Mouse (Mus musculus) heart, adult 18-20 months (tissue): ENCODE measurements around the gene Rap1a. TPM values are rescaled to one million over a fixed set of nuclear protein-coding genes. Genes with fewer than 3 reads are reported as not detected.

Experiments
- DNase-seq, 2 experiments: peaks; one replicate each; pipeline ENCODE4 v3.0.0; 2021 to 2022; ENCODE audit warnings: mixed read lengths in 1 of 2
- total RNA-seq, 2 experiments: library from RNA; stranded (reverse); gene quantifications; 2 replicates each; pipeline ENCODE4 v1.2.3; 2021

Gene Rap1a
- total RNA-seq, 2 experiments from 2014 or later, result 106 to 109 TPM

GRCm38 (mm10) chr3:105693327-105694080 is 107.6 kb downstream of the Rap1a start:
- DNase-seq, result no peak

GRCm38 (mm10) chr3:105688536-105688935 is 112.6 kb downstream of the Rap1a start:
- no peak for DNase-seq

DNA sequence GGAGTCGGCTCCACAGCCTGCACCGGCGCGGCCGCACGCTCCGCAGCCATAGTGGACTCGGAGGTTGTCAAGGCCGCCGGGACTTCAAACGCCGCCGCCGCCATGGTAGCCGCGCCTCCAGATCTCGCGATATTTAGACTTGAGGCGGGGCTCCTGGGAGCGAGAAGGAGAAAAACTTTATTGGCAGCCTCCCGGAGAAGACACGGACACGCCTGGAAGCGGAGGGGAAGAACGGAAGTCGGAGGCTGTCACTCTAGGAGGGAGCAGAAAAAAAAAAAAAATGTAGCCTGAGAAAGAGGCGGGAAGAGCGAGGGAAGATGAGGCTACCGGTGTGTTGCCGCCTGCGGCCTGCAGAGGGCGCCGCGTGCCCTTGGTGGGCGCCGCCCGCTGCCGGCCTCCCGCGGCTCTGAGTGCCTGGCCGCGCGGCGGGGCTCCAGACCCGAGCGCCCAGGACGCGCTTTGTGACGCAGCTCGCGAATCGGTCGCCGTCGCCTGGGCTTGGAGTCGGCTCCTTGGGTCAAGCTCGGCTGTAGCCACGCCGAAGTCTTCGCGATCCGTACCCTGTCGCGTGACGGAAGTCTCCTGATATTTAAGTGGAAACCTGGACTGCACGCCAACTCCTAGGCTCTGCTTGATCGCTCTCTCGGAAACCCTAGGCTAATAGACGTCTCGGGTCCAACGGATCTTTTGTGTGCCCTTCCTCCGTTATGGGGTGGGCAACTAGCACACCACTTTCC is 113.6 kb downstream of the Rap1a start, which contains the start of gene Ddx20:
Gene Ddx20, minus strand, starts transcription at position 251 of the 737 bp plus-strand sequence.
- peak; percentile 96 to 98 for DNase-seq

DNA sequence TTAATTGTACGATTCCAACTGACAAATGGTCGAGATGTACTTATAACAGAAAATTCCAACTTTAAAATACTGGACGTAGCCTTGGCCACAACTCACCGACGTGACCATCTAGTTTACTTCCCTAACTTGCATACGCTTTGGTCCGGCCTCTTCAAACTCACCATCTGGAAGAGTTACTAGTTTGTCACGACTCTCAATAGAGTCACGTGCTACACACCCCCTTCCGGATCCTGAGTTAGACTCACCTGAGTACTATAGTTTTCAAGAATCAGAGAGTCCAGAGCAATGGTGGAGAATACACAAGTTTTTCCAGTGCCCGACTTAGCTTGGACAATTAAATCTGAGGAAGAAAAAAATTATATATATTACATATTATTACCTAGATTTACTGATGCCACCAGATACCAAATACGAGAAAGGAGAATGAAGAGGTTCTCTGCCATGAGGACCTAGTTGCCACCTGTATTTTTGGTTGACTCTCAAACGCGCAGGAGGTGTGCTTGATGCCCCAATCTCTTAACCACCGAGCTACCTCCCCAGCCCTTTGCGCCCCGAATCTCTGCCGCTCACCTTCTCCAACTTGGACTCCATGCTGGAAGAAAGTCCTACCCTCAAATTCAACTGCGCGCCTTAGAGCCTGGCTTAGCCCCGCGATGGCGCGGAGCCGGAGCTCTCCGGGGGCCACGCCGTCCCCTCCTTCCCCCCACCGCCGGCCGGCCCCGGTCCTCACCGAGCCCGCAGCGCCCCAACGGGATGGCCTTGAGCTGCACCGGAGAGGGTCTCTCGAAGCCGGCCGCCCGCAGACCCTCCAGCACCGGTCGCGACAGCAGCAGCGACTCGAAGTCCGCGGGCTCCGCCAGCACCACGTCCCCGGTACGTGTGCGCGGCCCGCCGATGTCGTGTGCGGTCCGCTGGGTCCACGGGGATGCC is 114.5 kb downstream of the Rap1a start:
- DNase-seq, result no peak

GRCm38 (mm10) chr3:105680346-105680745 is 120.8 kb downstream of the Rap1a start:
- no peak for DNase-seq

Other genes with a start within 250 kb of the Rap1a start
- 10 to 100 TPM; 11.4 to 11.5 TPM for gene Ddx20, start 113.8 kb downstream of the Rap1a start, total RNA-seq
- gene Inka2, start 96.7 kb downstream of the Rap1a start, total RNA-seq, result 10 to 100 TPM; 16.4 to 16.5 TPM
- not detected for gene Adora3, start 69.5 kb upstream of the Rap1a start, total RNA-seq
- gene Tmigd3, start 69.6 kb upstream of the Rap1a start, total RNA-seq, result under 1 TPM in 1 of 2 experiments, not detected in 1; 0.30 TPM
- under 1 TPM; 0.15 to 0.41 TPM for gene I830077J02Rik, start 131.3 kb upstream of the Rap1a start, total RNA-seq
- 10 to 100 TPM; 40.8 to 51.0 TPM for gene Wdr77, start 158.0 kb upstream of the Rap1a start, total RNA-seq
- 1,000 to 10,000 TPM; 1,228 to 1,265 TPM for gene Atp5f1, start 158.8 kb upstream of the Rap1a start, total RNA-seq
- gene Ovgp1, start 172.4 kb upstream of the Rap1a start, total RNA-seq, result under 1 TPM in 1 of 2 experiments, not detected in 1; 0.31 TPM
- gene Pifo, start 213.3 kb upstream of the Rap1a start, total RNA-seq, result under 1 TPM in 1 of 2 experiments, not detected in 1; 0.64 TPM
- not detected for gene Chil5, start 231.5 kb upstream of the Rap1a start, total RNA-seq